Mouse (Mus musculus): ENCODE measurements around the gene Adamts20.

DNA sequence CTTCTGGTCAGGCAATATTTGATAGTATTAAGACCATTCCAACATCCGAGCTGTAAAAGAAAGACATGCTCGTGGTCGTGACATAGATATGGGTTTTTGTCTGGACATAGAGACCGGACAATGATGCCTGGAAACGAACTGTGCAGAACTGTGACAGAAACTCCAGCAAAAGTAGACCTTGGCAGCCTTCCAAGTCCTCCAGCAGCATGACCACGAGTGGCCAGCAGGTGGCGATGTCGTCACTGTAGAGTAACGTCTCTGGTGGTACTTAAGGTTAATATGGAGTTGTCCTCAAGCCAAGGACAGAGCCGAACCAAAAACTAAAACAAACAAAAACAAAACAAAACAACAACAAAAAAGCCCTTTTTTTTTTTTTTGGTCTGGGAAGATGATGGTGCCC lies 199.6 kb downstream of the Adamts20 start:
- no peak for TF ChIP-seq GATA1 (IDR thresholded peaks at IDR 0.05; ENCODE audit: low read depth, low read length)
- no peak for TF ChIP-seq POLR2A (IDR thresholded peaks at IDR 0.05; ENCODE audit: control insufficient read depth in 1 of 2, insufficient read depth in 1 of 2, low read depth in 1 of 2, low read length in 2 of 2, poor library complexity in 1 of 2)
- TF ChIP-seq NRF1 (IDR thresholded peaks at IDR 0.05; ENCODE audit: insufficient read depth, low read depth, low read length, poor library complexity, severe bottlenecking) = no peak
- TF ChIP-seq RAD21 (IDR thresholded peaks at IDR 0.05; ENCODE audit: low read depth, low read length) = peak; percentile 86
- no peak for TF ChIP-seq E2F4 (IDR thresholded peaks at IDR 0.05; ENCODE audit: borderline replicate concordance, low read depth, low read length)
- peak; percentile 78 for TF ChIP-seq MYC (IDR thresholded peaks at IDR 0.05; ENCODE audit: low read depth, low read length)
- TF ChIP-seq TCF12 (IDR thresholded peaks at IDR 0.05; ENCODE audit: low read depth, low read length) = no peak
- TF ChIP-seq EP300 (IDR thresholded peaks at IDR 0.05; ENCODE audit: low read depth in 1 of 2, low read length in 2 of 2) = no peak
- TF ChIP-seq CHD1 (IDR thresholded peaks at IDR 0.05; ENCODE audit: low read depth, low read length) = no peak
- peak; percentile 97 to 99 (median 98) for TF ChIP-seq CTCF (IDR thresholded peaks at IDR 0.05 in 2 of 3, conservative IDR thresholded peaks at IDR 0.05 in 1 of 3; ENCODE audit: control insufficient read depth in 1 of 3, insufficient read depth in 1 of 3, low read depth in 2 of 3, low read length in 3 of 3, poor library complexity in 1 of 3, severe bottlenecking in 1 of 3)
- no peak for TF ChIP-seq MAZ (IDR thresholded peaks at IDR 0.05; ENCODE audit: low read depth, low read length)
- no peak for TF ChIP-seq POLR2AphosphoS2 (IDR thresholded peaks at IDR 0.05; ENCODE audit: low read length)
- TF ChIP-seq ZC3H11A (IDR thresholded peaks at IDR 0.05; ENCODE audit: low read depth, low read length) = peak; percentile 68
- no peak for TF ChIP-seq ELF1 (IDR thresholded peaks at IDR 0.05; ENCODE audit: low read depth, low read length)

All from MEL (cell line).